ENCODE assay signal across 13 mouse cellular contexts in the genomic region with DNA sequence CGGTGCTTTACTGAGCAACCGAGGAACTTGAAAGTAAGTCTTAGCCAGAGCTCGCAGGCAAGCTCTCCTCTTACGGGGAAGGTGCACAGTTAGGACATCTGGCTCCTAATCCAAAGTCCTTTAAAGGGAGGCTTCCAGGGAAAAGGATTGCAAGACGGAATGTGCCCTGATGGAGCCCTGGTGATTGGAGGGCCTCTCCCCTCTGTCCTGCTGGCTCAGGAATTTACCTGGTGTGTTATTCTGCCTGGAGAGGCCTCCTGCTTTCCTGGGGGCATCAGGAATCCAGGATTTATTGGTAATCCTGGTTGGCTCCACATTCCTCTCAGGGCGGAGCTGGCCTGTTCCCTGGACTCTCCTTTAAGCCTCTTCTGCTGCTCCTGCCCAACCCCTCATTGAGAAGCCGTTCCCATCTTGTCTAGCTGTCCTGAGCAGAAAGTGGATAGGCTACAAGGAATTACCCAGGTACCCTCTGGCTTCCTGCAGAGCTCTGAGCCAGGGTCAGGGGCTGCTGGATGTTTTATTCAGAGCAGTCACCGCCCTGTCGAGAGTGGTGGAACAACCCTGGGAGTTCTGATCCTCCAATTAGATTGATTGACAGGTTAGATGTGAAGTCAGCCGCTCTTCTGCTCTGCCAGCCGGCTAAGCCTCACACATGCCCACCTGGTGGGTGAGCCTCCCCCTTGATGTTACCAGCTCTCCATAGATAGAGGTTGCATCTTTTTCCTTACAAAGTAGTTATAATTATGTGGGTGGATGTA. TPM values are rescaled to one million over a fixed set of nuclear protein-coding genes. Genes with fewer than 3 reads are reported as not detected.
DNase-seq lines count a peak whose midpoint lies in the region; ATAC-seq and TF ChIP-seq lines count a peak whose summit lies in the region.
"Had no signal": no experiment of that assay in that cellular context is flagged by ENCODE, and none has a peak within 500 bp of the region (broad histone marks: within the 10 kb centered on the region; RNA-seq: fewer than 3 reads in every experiment).

No protein-coding gene starts in this region.

- H3K36me3 ChIP-seq in kidney, postnatal 0 days (ENCODE audit: insufficient read depth, low read length): no peaks in the 10 kb centered on the region
- no peaks in the 10 kb centered on the region for H3K36me3 ChIP-seq in kidney, adult 2 months (ENCODE audit: control insufficient read depth, insufficient read depth, low read length)
- H3K36me3 ChIP-seq in embryonic facial prominence, embryonic 13.5 days: peaks cover 36% of the 10 kb centered on the region
- H3K36me3 ChIP-seq in midbrain, postnatal 0 days (ENCODE audit: insufficient read depth, low read length): peaks cover 3% of the 10 kb centered on the region; the same call in 1 of the 2 replicates

- intact Hi-C loops in gastrocnemius, postnatal 14 days (cut with DNase I; ENCODE audit: low total_unique reads): no loop called here

- no peak for TF ChIP-seq CTCF in kidney, postnatal 0 days (IDR thresholded peaks at IDR 0.05; ENCODE audit: low read depth)
- TF ChIP-seq CTCF in kidney, adult 2 months (conservative IDR thresholded peaks at IDR 0.05; ENCODE audit: insufficient read depth, insufficient read length, low read depth, low read length): no peak
- TF ChIP-seq CTCF in midbrain, postnatal 0 days (IDR thresholded peaks at IDR 0.05): no peak

- TF ChIP-seq POLR2A in kidney, adult 2 months (IDR thresholded peaks at IDR 0.05; ENCODE audit: low read depth, low read length): no peak

- no peaks in the 10 kb centered on the region for H3K27me3 ChIP-seq in kidney, postnatal 0 days (ENCODE audit: insufficient read depth, low read length)
- no peaks in the 10 kb centered on the region for H3K27me3 ChIP-seq in kidney, adult 2 months (replicated peaks; ENCODE audit: control insufficient read depth, insufficient read depth, low read length)
- H3K27me3 ChIP-seq in embryonic facial prominence, embryonic 13.5 days: no peaks in the 10 kb centered on the region
- H3K27me3 ChIP-seq in midbrain, postnatal 0 days (ENCODE audit: insufficient read depth, low read length): no peaks in the 10 kb centered on the region
- H3K27me3 ChIP-seq: limb, embryonic 12.5 days had no signal

- no peaks in the 10 kb centered on the region for H3K9me3 ChIP-seq in kidney, postnatal 0 days (replicated peaks; ENCODE audit: low read length)
- no peaks in the 10 kb centered on the region for H3K9me3 ChIP-seq in embryonic facial prominence, embryonic 13.5 days
- no peaks in the 10 kb centered on the region for H3K9me3 ChIP-seq in midbrain, postnatal 0 days (ENCODE audit: low read length)
- H3K9me3 ChIP-seq: limb, embryonic 12.5 days had no signal

- no peak overlapping the region for H3K4me2 ChIP-seq in kidney, postnatal 0 days (ENCODE audit: low read length)
- no peak overlapping the region for H3K4me2 ChIP-seq in embryonic facial prominence, embryonic 13.5 days
- H3K4me2 ChIP-seq in midbrain, postnatal 0 days (ENCODE audit: low read depth, low read length, poor library complexity, severe bottlenecking): no peak overlapping the region
- H3K4me2 ChIP-seq: limb, embryonic 12.5 days had no signal

- peak; percentile 0 for DNase-seq in gastrocnemius, postnatal 14 days
- DNase-seq in gastrocnemius, adult 18-20 months (ENCODE audit: low spot score): no peak
- no peak for DNase-seq in kidney, postnatal 0 days (ENCODE audit: low spot score)
- no peak for DNase-seq in kidney, adult 2 months
- no peak for DNase-seq in midbrain, postnatal 0 days (ENCODE audit: low spot score)
- no peak for DNase-seq in thymus, postnatal 4 days
- no peak for DNase-seq in urinary bladder, postnatal 14 days (ENCODE audit: low spot score)
- DNase-seq: cerebellum, adult 9-11 months; heart, adult 2 months; kidney, postnatal 25 days; lung, adult 2 months had no signal

- H3K27ac ChIP-seq in kidney, postnatal 0 days: no peak overlapping the region
- H3K27ac ChIP-seq in kidney, adult 2 months (ENCODE audit: insufficient read depth, low read depth, low read length): no peak overlapping the region
- H3K27ac ChIP-seq in embryonic facial prominence, embryonic 13.5 days: no peak overlapping the region
- no peak overlapping the region for H3K27ac ChIP-seq in midbrain, postnatal 0 days (ENCODE audit: low read depth, low read length)
- H3K27ac ChIP-seq: heart, adult 2 months; limb, embryonic 12.5 days had no signal

- WGBS in kidney, postnatal 0 days: 40% methylated on average over 11 of the region's 11 CpGs
- 51% methylated on average over 11 of the region's 11 CpGs for WGBS in kidney, adult 2 months
- 25% methylated on average over 11 of the region's 11 CpGs for WGBS in embryonic facial prominence, embryonic 13.5 days
- WGBS in midbrain, postnatal 0 days: 26% methylated on average over 11 of the region's 11 CpGs

- no peaks in the 10 kb centered on the region for H3K4me1 ChIP-seq in kidney, postnatal 0 days (replicated peaks; ENCODE audit: insufficient read depth, low read length)
- H3K4me1 ChIP-seq in kidney, adult 2 months (ENCODE audit: control insufficient read depth, insufficient read depth, low read length): no peaks in the 10 kb centered on the region; the same call in 1 of the 2 replicates
- H3K4me1 ChIP-seq in embryonic facial prominence, embryonic 13.5 days: peaks cover 6% of the 10 kb centered on the region; the same call in 1 of the 2 replicates
- no peaks in the 10 kb centered on the region for H3K4me1 ChIP-seq in midbrain, postnatal 0 days (ENCODE audit: insufficient read depth, low read length)

- H3K4me3 ChIP-seq in kidney, postnatal 0 days (replicated peaks; ENCODE audit: low read depth, low read length): no peak overlapping the region
- no peak overlapping the region for H3K4me3 ChIP-seq in kidney, adult 2 months (ENCODE audit: insufficient read depth, low read depth, low read length)
- H3K4me3 ChIP-seq in embryonic facial prominence, embryonic 13.5 days: no peak overlapping the region
- no peak overlapping the region for H3K4me3 ChIP-seq in midbrain, postnatal 0 days (ENCODE audit: low read depth, low read length)
- H3K4me3 ChIP-seq: heart, adult 2 months; limb, embryonic 12.5 days had no signal

- peak; percentile 67; the same call in 1 of the 2 replicates for ATAC-seq in kidney, postnatal 0 days (replicated peaks; ENCODE audit: low FRiP score, low read depth)
- no peak for ATAC-seq in embryonic facial prominence, embryonic 13.5 days (ENCODE audit: insufficient number of reproducible peaks, insufficient read depth, low FRiP score, low TSS enrichment, low read depth)
- no peak for ATAC-seq in midbrain, postnatal 0 days (ENCODE audit: low FRiP score)

- H3K9ac ChIP-seq in kidney, postnatal 0 days (ENCODE audit: low read depth, low read length): no peak overlapping the region
- peak overlapping the region; percentile 40; the same call in 1 of the 2 replicates for H3K9ac ChIP-seq in embryonic facial prominence, embryonic 13.5 days
- 0 out of 2 replicates have a peak overlapping the region, but pooled peaks have one; percentile 29 for H3K9ac ChIP-seq in midbrain, postnatal 0 days (replicated peaks; ENCODE audit: low read length, poor library complexity, severe bottlenecking)
- H3K9ac ChIP-seq: limb, embryonic 12.5 days had no signal

RNA-seq across cellular contexts. Expression of a gene that starts 9.4 kb away (rescaled TPM):
- total RNA-seq in gastrocnemius, postnatal 14 days (2021): 1 to 10 TPM; 8.0 to 8.7 TPM
- total RNA-seq in gastrocnemius, adult 18-20 months (2021): 1 to 10 TPM; 5.8 to 7.4 TPM
- 55.0 and 58.3 TPM in 2 replicates for polyA plus RNA-seq in kidney, postnatal 0 days (2015; fragmentation: Nextera tagmentation; extraction: Ambion mirVana)
- polyA plus RNA-seq in kidney, adult 2 months (2012; rRNA removed): 69.4 and 74.9 TPM in 2 replicates
- 37.8 and 38.7 TPM in 2 replicates for polyA plus RNA-seq in embryonic facial prominence, embryonic 13.5 days (2015; fragmentation: Nextera tagmentation; extraction: Ambion mirVana)
- 40.3 and 57.7 TPM in 2 replicates for total RNA-seq in midbrain, postnatal 0 days (2014; rRNA removed)
- polyA plus RNA-seq in midbrain, postnatal 0 days (2015; fragmentation: Nextera tagmentation; extraction: Ambion mirVana): 43.8 and 49.2 TPM in 2 replicates

RNA-seq across cellular contexts. Expression of a gene that starts 31.1 kb away (rescaled TPM):
- total RNA-seq in gastrocnemius, postnatal 14 days (2021): 10 to 100 TPM; 21.8 to 23.5 TPM
- total RNA-seq in gastrocnemius, adult 18-20 months (2021): under 1 TPM; 0.19 to 0.37 TPM
- polyA plus RNA-seq in kidney, postnatal 0 days (2015; fragmentation: Nextera tagmentation; extraction: Ambion mirVana): 14.8 and 16.4 TPM in 2 replicates
- 0.01 TPM in 1 of 2 replicates, not detected in the other for polyA plus RNA-seq in kidney, adult 2 months (2012; rRNA removed)
- 306 and 385 TPM in 2 replicates for polyA plus RNA-seq in embryonic facial prominence, embryonic 13.5 days (2015; fragmentation: Nextera tagmentation; extraction: Ambion mirVana)
- 13.8 and 17.8 TPM in 2 replicates for total RNA-seq in midbrain, postnatal 0 days (2014; rRNA removed)
- 4.9 and 6.2 TPM in 2 replicates for polyA plus RNA-seq in midbrain, postnatal 0 days (2015; fragmentation: Nextera tagmentation; extraction: Ambion mirVana)

Comparison
In these comparisons a context has a peak if more than half of its experiments do, and no peak if none do; other contexts are left out.
1. RNA of a gene that starts 31.1 kb away (polyA plus RNA-seq): 306 to 385 TPM in embryonic facial prominence, embryonic 13.5 days; 14.8 to 16.4 TPM in kidney, postnatal 0 days, 4.9 to 6.2 TPM in midbrain, postnatal 0 days and 0.01 TPM in kidney, adult 2 months; every median in the first group is over 10 times any median in the second.